Mouse (Mus musculus): ENCODE results near the gene Slc25a38.

DNA sequence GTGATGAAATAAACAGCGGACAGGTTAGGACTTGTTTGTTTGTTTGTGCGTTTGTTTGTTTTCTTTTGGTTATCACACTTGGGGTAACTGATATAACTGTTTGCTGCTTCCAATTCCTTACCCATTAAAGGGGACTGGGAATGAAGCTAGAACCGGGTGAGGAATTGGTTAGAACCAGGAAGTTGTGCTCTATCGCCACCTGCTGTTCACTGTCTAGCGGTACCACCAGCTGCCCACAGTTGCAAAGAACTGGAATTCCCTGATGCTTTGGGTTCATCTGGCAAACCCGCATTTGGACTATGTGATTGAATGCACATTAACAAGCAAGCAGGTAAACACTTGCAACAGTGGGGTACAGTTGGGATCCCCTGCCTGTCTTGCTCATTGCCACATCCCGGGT lies 11.5 kb upstream of the Slc25a38 start:
- peak; percentile 84; the same call in 1 of the 2 replicates for TF ChIP-seq CTCF (IDR thresholded peaks at IDR 0.05; ENCODE audit: borderline replicate concordance, insufficient read depth, low read length)
- no peak for TF ChIP-seq POLR2A (IDR thresholded peaks at IDR 0.05; ENCODE audit: low read depth, low read length)
